ENCODE assay signal across 11 mouse cellular contexts in genomic region chr3:145730092-145730491, GRCm38 (mm10). TPM values are rescaled to one million over a fixed set of nuclear protein-coding genes. Genes with fewer than 3 reads are reported as not detected.
A peak's percentile ranks its signal among the peaks of the same experiment; 100 is the strongest.
DNase-seq lines count a peak whose midpoint lies in the region; ATAC-seq and TF ChIP-seq lines count a peak whose summit lies in the region.
"Had no signal": no experiment of that assay in that cellular context is flagged by ENCODE, and none has a peak within 500 bp of the region (broad histone marks: within the 10 kb centered on the region; RNA-seq: fewer than 3 reads in every experiment).

No protein-coding gene starts in this region.

- H3K4me1 ChIP-seq in heart, embryonic 10.5 days, result peaks cover 20% of the 10 kb centered on the region
- H3K4me1 ChIP-seq in ES-Bruce4 (ENCODE audit: control insufficient read depth, insufficient read depth, low read length), result peaks cover 6% of the 10 kb centered on the region
- H3K4me1 ChIP-seq in forebrain, embryonic 11.5 days (replicated peaks; ENCODE audit: control insufficient read depth, insufficient read depth, low read length), result no peaks in the 10 kb centered on the region

- intact Hi-C loops in left cerebral cortex, postnatal 25 days (cut with DNase I), result no loop called here

- no peaks in the 10 kb centered on the region for H3K36me3 ChIP-seq in heart, embryonic 10.5 days
- H3K36me3 ChIP-seq in ES-Bruce4 (ENCODE audit: control insufficient read depth, insufficient read depth, low read length, poor library complexity, severe bottlenecking), result no peaks in the 10 kb centered on the region
- H3K36me3 ChIP-seq in forebrain, embryonic 11.5 days (ENCODE audit: control insufficient read depth, insufficient read depth, low read length), result no peaks in the 10 kb centered on the region
- H3K36me3 ChIP-seq: midbrain, embryonic 15.5 days had no signal

- no peak overlapping the region for H3K4me2 ChIP-seq in forebrain, embryonic 11.5 days (ENCODE audit: low read depth, low read length, severe bottlenecking)
- H3K4me2 ChIP-seq: midbrain, embryonic 15.5 days had no signal

- no peaks in the 10 kb centered on the region for H3K9me3 ChIP-seq in heart, embryonic 10.5 days
- no peaks in the 10 kb centered on the region for H3K9me3 ChIP-seq in ES-Bruce4 (replicated peaks; ENCODE audit: control insufficient read depth, insufficient read depth, low read length, poor library complexity, severe bottlenecking)
- H3K9me3 ChIP-seq in forebrain, embryonic 11.5 days (ENCODE audit: control insufficient read depth, low read length), result no peaks in the 10 kb centered on the region
- H3K9me3 ChIP-seq: midbrain, embryonic 15.5 days had no signal

- no peak overlapping the region for H3K4me3 ChIP-seq in heart, embryonic 10.5 days
- no peak overlapping the region for H3K4me3 ChIP-seq in ES-Bruce4 (ENCODE audit: low read depth, low read length)
- no peak overlapping the region for H3K4me3 ChIP-seq in forebrain, embryonic 11.5 days (ENCODE audit: low read depth, low read length)
- H3K4me3 ChIP-seq: midbrain, embryonic 15.5 days had no signal

- no peak overlapping the region for H3K9ac ChIP-seq in ES-Bruce4 (ENCODE audit: low read depth, poor library complexity, severe bottlenecking)
- H3K9ac ChIP-seq in forebrain, embryonic 11.5 days (ENCODE audit: low read length), result no peak overlapping the region
- H3K9ac ChIP-seq: midbrain, embryonic 15.5 days had no signal

- TF ChIP-seq CTCF in ES-Bruce4 (IDR thresholded peaks at IDR 0.05; ENCODE audit: low read depth, low read length), result no peak

- ATAC-seq in forebrain, embryonic 11.5 days (replicated peaks; ENCODE audit: low FRiP score), result no peak
- ATAC-seq: midbrain, embryonic 15.5 days had no signal

- no peaks in the 10 kb centered on the region for H3K27me3 ChIP-seq in heart, embryonic 10.5 days (ENCODE audit: insufficient read depth, poor library complexity, severe bottlenecking)
- H3K27me3 ChIP-seq in ES-Bruce4 (ENCODE audit: control insufficient read depth, insufficient read depth, low read length, poor library complexity, severe bottlenecking), result no peaks in the 10 kb centered on the region
- H3K27me3 ChIP-seq in forebrain, embryonic 11.5 days (ENCODE audit: control insufficient read depth, insufficient read depth, low read length), result no peaks in the 10 kb centered on the region
- H3K27me3 ChIP-seq: midbrain, embryonic 15.5 days had no signal

- TF ChIP-seq EP300 in ES-Bruce4 (IDR thresholded peaks at IDR 0.05; ENCODE audit: insufficient read depth, low read depth, low read length), result peak; percentile 66; the same call in 1 of the 2 replicates

- no peak for DNase-seq in heart, embryonic 10.5 days (ENCODE audit: low spot score)
- no peak for DNase-seq in heart, adult 11 months
- peak; percentile 32 for DNase-seq in kidney, postnatal 10 days
- no peak for DNase-seq in kidney, adult 8-10 months
- DNase-seq in embryo, embryonic 11 days, result peak; percentile 42
- DNase-seq in left cerebral cortex, postnatal 25 days (ENCODE audit: low spot score in 2 of 2), result no peak
- DNase-seq in forebrain, embryonic 11.5 days (ENCODE audit: low spot score), result no peak
- DNase-seq: cerebellum, postnatal 36 days; thymus, adult 2 months had no signal

- WGBS in heart, embryonic 10.5 days, result 3% methylated on average over 3 of the region's 3 CpGs
- 67% methylated on average over 3 of the region's 3 CpGs for WGBS in forebrain, embryonic 11.5 days

- H3K27ac ChIP-seq in heart, embryonic 10.5 days, result peak overlapping the region; percentile 77
- peak overlapping the region; percentile 5; the same call in 1 of the 2 replicates for H3K27ac ChIP-seq in ES-Bruce4 (ENCODE audit: insufficient read depth, low read length)
- no peak overlapping the region for H3K27ac ChIP-seq in forebrain, embryonic 11.5 days (ENCODE audit: low read depth, low read length)
- H3K27ac ChIP-seq: midbrain, embryonic 15.5 days had no signal

- no peak for TF ChIP-seq POLR2A in ES-Bruce4 (IDR thresholded peaks at IDR 0.05; ENCODE audit: insufficient read depth, low read length)

RNA-seq across cellular contexts. Expression of gene Ddah1, which starts 28.4 kb away (rescaled TPM):
- polyA plus RNA-seq in heart, embryonic 10.5 days (2016; fragmentation: Nextera tagmentation; extraction: Ambion mirVana), result 55.0 and 56.3 TPM in 2 replicates
- 43.7 and 45.1 TPM in 2 replicates for polyA plus RNA-seq in ES-Bruce4 (2011; ENCODE audit: insufficient read depth, insufficient read length, low read depth, missing spikeins)
- 10 to 100 TPM; 63.8 to 65.5 TPM for total RNA-seq in left cerebral cortex, postnatal 25 days (2021)
- 71.2 and 84.3 TPM in 2 replicates for polyA plus RNA-seq in forebrain, embryonic 11.5 days (2014; fragmentation: Nextera tagmentation; extraction: Ambion mirVana)

Comparison
In these comparisons a context has a peak if more than half of its experiments do, and no peak if none do; other contexts are left out.
1. DNase-seq: peak in kidney, postnatal 10 days (single experiment) and embryo, embryonic 11 days (single experiment); none in heart, embryonic 10.5 days (single experiment), heart, adult 11 months (single experiment), kidney, adult 8-10 months (0 of 2), left cerebral cortex, postnatal 25 days (0 of 2) and forebrain, embryonic 11.5 days (single experiment).